2 mouse cellular contexts compared by ENCODE assay signal in genomic region chr13:100213683-100214082, GRCm38 (mm10). TPM values are rescaled to one million over a fixed set of nuclear protein-coding genes. Genes with fewer than 3 reads are reported as not detected.
"Had no signal": no experiment of that assay in that cellular context is flagged by ENCODE, and none has a peak within 500 bp of the region (broad histone marks: within the 10 kb centered on the region; RNA-seq: fewer than 3 reads in every experiment).

No protein-coding gene starts in this region.

RNA-seq across cellular contexts. Expression of gene Naip2, which starts 11.8 kb away (rescaled TPM):
- polyA plus RNA-seq: erythroblast, embryonic 14.5 days had no signal

RNA-seq across cellular contexts. Expression of gene Naip5, which starts 32.4 kb away (rescaled TPM):
- polyA plus RNA-seq: erythroblast, embryonic 14.5 days; forebrain, embryonic 12.5 days had no signal
